Mouse (Mus musculus) liver, adult 2 months (tissue): ENCODE data around the gene Fcf1.

Source experiments
- CTCF ChIP-seq: fragments of 200-500 bp; IDR thresholded peaks from 2 replicates; pipeline ENCODE4 v1.5.1; 2011; ENCODE audit warnings: low read depth, low read length, control low read depth
- POLR2A ChIP-seq: fragments of 200-500 bp; IDR thresholded peaks from 2 replicates; pipeline ENCODE4 v1.6.1; 2011; ENCODE audit warnings: low read length, control low read depth; ENCODE audit not compliant: insufficient read depth; ENCODE audit errors: extremely low read depth

GRCm38 (mm10) chr12:84941717-84942116 is 29.0 kb upstream of the Fcf1 start:
- TF ChIP-seq CTCF (no peak), POLR2A (no peak)
